Mouse (Mus musculus): ENCODE data around the gene Itga9. TPM values are rescaled to one million over a fixed set of nuclear protein-coding genes. Genes with fewer than 3 reads are reported as not detected.

The Itga9 gene
- polyA plus RNA-seq, 1 experiment from 2014 or later: 23.8 TPM

DNA sequence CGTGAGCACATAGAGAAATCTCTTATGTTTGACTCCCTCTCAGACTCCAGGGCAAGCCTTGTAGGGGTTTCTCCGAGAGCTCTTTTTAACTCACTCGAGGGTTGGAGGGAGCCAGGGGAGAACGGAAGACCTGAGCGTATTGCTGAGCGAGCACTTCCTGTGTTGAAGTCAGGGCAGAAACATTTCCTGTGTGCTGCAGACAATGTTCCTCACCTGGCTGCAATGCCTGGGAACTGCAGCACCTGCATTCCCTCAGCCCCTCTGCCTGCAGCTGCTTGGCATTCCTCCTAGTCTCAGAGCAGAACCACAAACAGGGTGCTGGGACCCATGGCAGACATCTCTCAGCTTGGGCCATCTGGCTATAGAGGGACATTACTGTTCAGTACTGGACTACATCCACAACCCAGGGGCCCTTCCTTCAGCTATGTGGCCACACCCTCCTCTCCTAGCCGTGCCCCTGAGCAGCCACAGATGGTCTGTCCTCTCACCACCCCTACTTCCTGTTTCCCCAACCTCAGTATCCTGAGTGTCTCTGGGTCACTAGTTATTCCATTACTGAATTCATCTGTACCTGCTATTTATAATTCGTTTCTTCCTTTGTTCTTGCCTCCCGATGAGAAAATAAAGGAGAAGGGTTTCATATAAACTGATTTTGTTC is 109.6 kb downstream of the Itga9 start:
- peaks cover 29% of the 10 kb centered on the region for H3K4me1 ChIP-seq
- H3K9me3 ChIP-seq: no peaks in the 10 kb centered on the region
- H3K27me3 ChIP-seq: no peaks in the 10 kb centered on the region
- no peak overlapping the region for H3K4me3 ChIP-seq
- ATAC-seq (ENCODE audit: borderline replicate concordance, extremely low read depth, low FRiP score, low TSS enrichment): no peak
- H3K36me3 ChIP-seq: no peaks in the 10 kb centered on the region
- WGBS: 61% methylated on average over 9 of the region's 9 CpGs
- no peak overlapping the region for H3K4me2 ChIP-seq
- no peak overlapping the region for H3K9ac ChIP-seq
- no peak overlapping the region for H3K27ac ChIP-seq

DNA sequence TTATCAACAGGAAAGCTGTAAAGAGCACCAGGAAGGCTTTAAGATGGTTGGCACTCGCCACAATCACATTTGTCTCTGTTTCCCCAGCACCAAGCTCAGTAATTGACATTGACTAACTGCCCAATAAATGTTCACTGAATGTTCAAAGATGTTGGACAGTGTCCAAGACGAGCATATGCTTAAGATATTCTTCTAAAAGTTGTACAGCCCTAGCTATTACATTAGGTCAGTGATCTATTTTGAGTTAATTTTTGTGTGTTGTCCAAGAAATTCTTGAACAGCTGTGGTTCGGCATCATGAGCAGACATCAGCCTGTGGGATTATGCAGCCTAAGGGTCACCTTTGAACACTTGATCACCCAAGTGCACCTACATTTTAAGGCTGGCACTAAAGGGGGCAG is 110.9 kb downstream of the Itga9 start:
- Histone ChIP-seq H3K27ac (no peak overlapping the region), H3K9ac (no peak overlapping the region), H3K4me2 (no peak overlapping the region), H3K36me3 (no peaks in the 10 kb centered on the region), H3K4me3 (no peak overlapping the region), H3K4me1 (peaks cover 28% of the 10 kb centered on the region), H3K9me3 (no peaks in the 10 kb centered on the region), H3K27me3 (no peaks in the 10 kb centered on the region)
- 36% methylated on average over 3 of the region's 3 CpGs for WGBS
- ATAC-seq (ENCODE audit: borderline replicate concordance, extremely low read depth, low FRiP score, low TSS enrichment): no peak

DNA sequence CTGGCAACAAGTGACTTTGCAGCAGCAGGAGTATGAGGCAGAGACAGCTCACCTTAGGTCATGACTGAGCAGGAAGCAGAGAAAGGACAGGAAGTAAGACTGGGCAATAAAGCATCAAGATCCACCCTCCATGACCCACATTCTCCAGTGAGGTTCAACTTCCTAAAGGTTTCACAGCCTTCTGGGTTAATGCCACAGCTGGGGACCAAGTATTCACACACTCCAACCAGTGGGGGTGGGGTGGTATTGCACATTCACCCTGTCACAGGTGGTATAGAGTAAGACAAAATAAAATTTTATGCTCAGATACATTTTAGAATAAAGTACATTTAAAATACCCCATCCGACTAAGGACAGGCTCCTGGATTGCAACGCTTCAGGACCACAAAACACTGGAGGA is 112.0 kb downstream of the Itga9 start:
- 53% methylated on average over 2 of the region's 2 CpGs for WGBS
- no peak for ATAC-seq (ENCODE audit: borderline replicate concordance, extremely low read depth, low FRiP score, low TSS enrichment)

DNA sequence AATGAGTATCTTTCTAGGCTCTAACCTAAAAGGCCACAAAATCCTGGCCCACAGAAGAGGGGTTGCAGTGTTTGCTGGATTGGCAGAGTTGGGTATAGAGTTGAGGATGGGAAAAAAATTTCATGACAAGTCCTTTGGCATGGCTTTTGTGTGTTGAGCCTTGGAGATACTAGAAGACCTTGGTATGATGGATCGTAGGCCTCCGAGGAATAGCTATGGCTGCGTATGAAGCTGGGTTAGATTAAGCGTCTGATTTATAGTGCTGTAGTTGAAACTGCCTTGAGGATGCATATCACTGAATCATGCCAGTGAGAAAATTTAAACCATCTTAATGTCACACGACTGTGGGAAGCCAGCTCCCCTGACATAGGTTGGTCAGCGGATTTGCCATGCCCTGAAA is 114.6 kb downstream of the Itga9 start:
- H3K4me1 ChIP-seq: peaks cover 9% of the 10 kb centered on the region
- H3K36me3 ChIP-seq: no peaks in the 10 kb centered on the region
- H3K27ac ChIP-seq: no peak overlapping the region
- H3K27me3 ChIP-seq: no peaks in the 10 kb centered on the region
- 93% methylated on average over 6 of the region's 6 CpGs for WGBS
- H3K9me3 ChIP-seq: no peaks in the 10 kb centered on the region
- no peak for ATAC-seq (ENCODE audit: borderline replicate concordance, extremely low read depth, low FRiP score, low TSS enrichment)
- H3K4me3 ChIP-seq: no peak overlapping the region
- H3K4me2 ChIP-seq: no peak overlapping the region
- no peak overlapping the region for H3K9ac ChIP-seq

More for the DNA sequence above, 112.0 kb downstream of the Itga9 start:
- Histone ChIP-seq H3K4me1 (peaks cover 18% of the 10 kb centered on the region), H3K9me3 (no peaks in the 10 kb centered on the region), H3K27ac (no peak overlapping the region), H3K9ac (no peak overlapping the region), H3K27me3 (no peaks in the 10 kb centered on the region), H3K36me3 (no peaks in the 10 kb centered on the region), H3K4me3 (no peak overlapping the region), H3K4me2 (no peak overlapping the region)

DNA sequence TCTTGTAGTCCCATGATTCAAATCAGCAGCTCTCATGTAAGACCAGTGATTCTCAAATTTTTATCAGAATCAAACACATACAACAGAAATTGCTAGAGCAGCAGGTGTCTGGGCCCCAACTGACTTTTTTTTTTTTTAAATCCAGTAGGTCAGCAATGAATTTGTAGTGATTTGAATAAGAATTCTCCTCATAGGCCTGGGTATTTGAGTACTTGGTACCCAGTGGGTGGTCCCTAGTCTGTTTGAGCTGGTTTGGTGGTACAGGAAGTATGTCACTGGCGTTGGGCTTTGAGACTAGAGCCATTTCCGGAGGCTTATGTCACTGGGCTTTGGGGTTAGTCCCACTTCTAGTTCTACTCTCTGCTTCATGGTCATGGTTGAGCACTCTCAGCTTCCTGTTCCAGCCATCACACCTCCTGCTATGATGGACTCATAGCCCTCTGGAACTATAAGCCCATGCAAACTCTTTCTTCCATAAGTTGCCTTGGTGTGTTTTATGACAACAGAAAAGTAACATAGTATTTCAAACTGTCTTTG is 116.4 kb downstream of the Itga9 start:
- Histone ChIP-seq H3K4me1 (peaks cover 2% of the 10 kb centered on the region; the same call in 1 of the 2 replicates), H3K9ac (no peak overlapping the region), H3K9me3 (no peaks in the 10 kb centered on the region), H3K27me3 (no peaks in the 10 kb centered on the region), H3K27ac (no peak overlapping the region), H3K4me3 (no peak overlapping the region), H3K4me2 (no peak overlapping the region), H3K36me3 (no peaks in the 10 kb centered on the region)
- 90% methylated on average over 2 of the region's 2 CpGs for WGBS
- ATAC-seq (ENCODE audit: borderline replicate concordance, extremely low read depth, low FRiP score, low TSS enrichment): no peak

DNA sequence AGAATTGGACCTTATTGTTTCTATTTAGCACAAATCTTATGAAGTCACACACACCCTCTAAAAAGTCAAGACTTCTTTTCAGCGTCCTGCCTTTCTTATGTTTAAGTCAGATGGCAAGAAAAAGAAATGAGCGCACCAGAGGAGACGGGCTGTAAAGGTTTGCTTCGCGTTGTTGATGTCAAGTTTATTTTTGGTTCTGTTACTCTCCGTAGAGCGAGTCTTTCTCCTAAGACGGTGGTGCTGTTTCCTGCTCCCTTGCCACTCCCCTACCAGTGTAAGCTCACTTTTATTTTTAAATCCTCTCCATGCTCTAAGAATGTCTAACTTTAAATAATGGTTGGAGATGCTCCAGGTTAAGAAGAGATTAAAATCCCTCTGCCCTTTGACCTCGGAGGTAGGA is 118.6 kb downstream of the Itga9 start:
- no peak for ATAC-seq (ENCODE audit: borderline replicate concordance, extremely low read depth, low FRiP score, low TSS enrichment)
- Histone ChIP-seq H3K27ac (no peak overlapping the region), H3K9me3 (no peaks in the 10 kb centered on the region), H3K9ac (no peak overlapping the region), H3K36me3 (no peaks in the 10 kb centered on the region), H3K4me1 (peaks cover 5% of the 10 kb centered on the region), H3K4me3 (no peak overlapping the region), H3K4me2 (no peak overlapping the region), H3K27me3 (no peaks in the 10 kb centered on the region)
- WGBS: 67% methylated on average over 9 of the region's 9 CpGs

DNA sequence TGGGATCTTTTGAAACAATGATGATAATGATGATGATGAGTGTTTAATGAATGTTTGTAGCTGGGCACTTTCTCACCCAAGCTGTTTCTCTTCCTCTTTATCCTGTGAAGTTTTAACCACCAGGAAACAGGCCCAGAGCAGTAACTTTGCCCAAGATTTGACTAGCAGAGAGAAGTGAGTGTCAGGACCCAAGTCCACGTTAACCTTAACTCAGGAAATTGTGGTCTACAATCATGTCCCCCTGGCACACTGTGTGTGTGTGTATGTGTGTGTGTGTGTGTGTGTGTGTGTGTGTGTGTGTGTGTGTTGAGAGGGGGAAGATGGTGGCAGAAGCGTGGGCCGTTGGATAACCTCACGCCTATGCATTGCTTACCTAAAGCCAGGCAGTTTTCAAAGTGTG is 120.1 kb downstream of the Itga9 start:
- Histone ChIP-seq H3K9ac (no peak overlapping the region), H3K27ac (no peak overlapping the region), H3K36me3 (no peaks in the 10 kb centered on the region), H3K9me3 (no peaks in the 10 kb centered on the region), H3K4me2 (no peak overlapping the region), H3K4me1 (peaks cover 16% of the 10 kb centered on the region), H3K4me3 (no peak overlapping the region), H3K27me3 (no peaks in the 10 kb centered on the region)
- ATAC-seq (ENCODE audit: borderline replicate concordance, extremely low read depth, low FRiP score, low TSS enrichment): no peak
- WGBS: 85% methylated on average over 4 of the region's 4 CpGs

DNA sequence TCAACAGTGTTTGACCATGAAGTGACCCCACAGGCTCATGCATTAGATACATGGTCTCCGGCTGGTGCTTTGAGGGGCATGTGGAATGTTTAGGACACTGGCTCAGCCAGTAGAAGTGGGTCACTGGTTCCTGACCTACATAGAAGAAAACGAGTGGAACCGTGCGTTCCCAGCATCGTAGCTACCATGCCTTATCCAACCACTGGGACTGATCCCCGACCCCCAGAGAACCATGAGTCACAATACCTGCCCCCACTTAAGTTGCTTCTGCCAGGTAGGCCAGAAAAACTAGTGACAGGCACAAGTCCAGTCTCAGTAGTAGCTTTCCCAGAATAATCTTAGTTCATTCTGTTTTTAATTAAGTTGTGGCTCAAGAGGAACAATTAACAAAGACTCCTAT is 121.8 kb downstream of the Itga9 start:
- no peaks in the 10 kb centered on the region for H3K27me3 ChIP-seq
- no peak overlapping the region for H3K27ac ChIP-seq

DNA sequence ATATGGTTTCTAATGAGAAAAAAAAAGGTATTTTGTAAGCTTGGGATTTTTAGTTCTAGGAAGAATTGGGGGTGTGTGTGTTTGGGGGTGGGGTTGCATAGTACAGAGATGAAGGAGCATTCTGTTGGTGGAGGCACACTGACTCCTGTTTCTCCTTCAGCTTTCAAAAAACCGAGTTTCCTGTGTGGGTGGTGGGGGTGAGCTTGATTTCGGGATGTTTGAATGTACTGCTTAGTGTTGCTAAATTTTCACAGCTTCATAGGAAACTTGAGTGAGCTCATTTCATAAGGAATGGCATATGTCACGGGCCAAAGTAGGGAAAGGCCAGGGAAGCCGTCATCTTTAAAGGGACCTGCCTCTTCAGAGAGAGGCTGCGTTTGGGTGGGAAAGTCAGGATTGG is 122.5 kb downstream of the Itga9 start:
- H3K36me3 ChIP-seq: no peaks in the 10 kb centered on the region
- H3K27me3 ChIP-seq: no peaks in the 10 kb centered on the region
- H3K4me2 ChIP-seq: no peak overlapping the region
- no peak for ATAC-seq (ENCODE audit: borderline replicate concordance, extremely low read depth, low FRiP score, low TSS enrichment)
- H3K4me1 ChIP-seq: peaks cover 29% of the 10 kb centered on the region
- H3K27ac ChIP-seq: no peak overlapping the region
- 72% methylated on average over 5 of the region's 5 CpGs for WGBS
- H3K9ac ChIP-seq: no peak overlapping the region
- H3K9me3 ChIP-seq: no peaks in the 10 kb centered on the region
- H3K4me3 ChIP-seq: no peak overlapping the region

More for the DNA sequence above, 121.8 kb downstream of the Itga9 start:
- no peaks in the 10 kb centered on the region for H3K9me3 ChIP-seq
- no peak overlapping the region for H3K4me2 ChIP-seq
- H3K4me1 ChIP-seq: peaks cover 26% of the 10 kb centered on the region
- no peaks in the 10 kb centered on the region for H3K36me3 ChIP-seq
- 82% methylated on average over 6 of the region's 6 CpGs for WGBS
- ATAC-seq (ENCODE audit: borderline replicate concordance, extremely low read depth, low FRiP score, low TSS enrichment): no peak
- H3K9ac ChIP-seq: no peak overlapping the region
- no peak overlapping the region for H3K4me3 ChIP-seq

DNA sequence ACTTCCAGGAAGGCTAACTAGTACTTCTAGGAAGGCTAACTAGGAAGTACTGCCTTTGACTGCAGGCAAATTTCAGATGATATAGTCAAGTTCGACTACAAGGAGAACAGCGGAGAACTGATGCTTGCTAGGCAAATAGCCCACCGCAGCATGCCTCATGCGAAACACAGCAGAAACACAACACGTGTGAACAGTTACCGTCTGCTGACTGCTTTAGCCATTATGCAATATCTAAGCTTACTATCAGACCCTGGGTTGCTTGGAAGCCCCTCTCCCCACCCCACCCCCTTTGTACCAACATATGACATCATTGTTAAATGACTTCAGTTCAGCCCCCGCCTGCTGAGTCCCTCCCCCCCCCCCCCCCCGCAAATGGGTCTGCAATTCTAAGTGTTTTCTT is 123.7 kb downstream of the Itga9 start:
- Histone ChIP-seq H3K27me3 (no peaks in the 10 kb centered on the region), H3K9me3 (no peaks in the 10 kb centered on the region), H3K4me1 (peaks cover 29% of the 10 kb centered on the region), H3K36me3 (no peaks in the 10 kb centered on the region), H3K27ac (0 out of 2 replicates have a peak overlapping the region, but pooled peaks have one; percentile 9), H3K9ac (no peak overlapping the region), H3K4me2 (no peak overlapping the region), H3K4me3 (no peak overlapping the region)
- WGBS: 65% methylated on average over 8 of the region's 8 CpGs
- no peak for ATAC-seq (ENCODE audit: borderline replicate concordance, extremely low read depth, low FRiP score, low TSS enrichment)

DNA sequence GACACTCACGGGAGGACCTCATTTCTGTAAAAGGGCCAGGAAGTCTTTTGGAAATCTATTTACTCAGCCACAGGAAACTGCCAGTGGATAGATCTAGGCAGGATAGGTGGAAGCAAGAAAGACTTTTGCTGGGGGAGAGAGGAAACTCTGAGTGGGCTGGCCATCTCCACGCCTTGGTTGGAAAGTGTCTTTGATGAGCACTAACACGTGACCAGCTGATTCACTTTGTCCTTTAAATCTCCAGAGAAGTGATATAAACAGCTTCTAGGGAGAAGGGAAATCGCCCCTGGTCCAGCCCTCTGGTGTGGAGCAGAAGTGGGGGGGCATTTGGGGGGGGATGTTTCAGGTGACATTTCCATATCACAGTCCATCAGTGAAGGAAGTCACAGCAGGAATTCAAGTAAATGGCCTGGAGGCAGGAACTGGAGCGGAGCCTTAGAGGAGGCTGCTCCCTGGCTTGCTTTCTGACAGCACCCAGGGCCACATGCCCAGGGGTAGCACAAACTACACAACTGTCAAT is 124.4 kb downstream of the Itga9 start:
- Histone ChIP-seq H3K4me1 (peaks cover 29% of the 10 kb centered on the region), H3K9ac (no peak overlapping the region)
- WGBS: 21% methylated on average over 5 of the region's 5 CpGs

DNA sequence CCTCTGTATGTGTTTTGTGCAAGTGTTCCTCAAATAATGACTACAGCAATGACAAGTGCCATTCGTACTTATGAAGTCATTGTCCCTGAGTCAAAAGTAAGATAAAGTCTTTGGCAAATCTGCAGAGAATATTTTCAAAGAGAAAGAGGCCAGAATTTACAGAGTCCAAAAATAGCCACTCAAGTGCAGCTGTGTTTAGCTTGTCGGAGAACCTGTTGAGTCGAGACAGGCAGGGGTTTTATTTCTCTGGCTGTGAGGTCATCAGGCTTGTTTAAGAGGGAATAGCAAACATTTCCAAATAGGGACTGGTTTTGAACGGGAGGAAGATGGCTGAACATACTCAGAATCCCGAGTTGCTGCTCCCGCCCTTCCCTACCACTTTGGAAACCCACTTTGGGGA is 125.2 kb downstream of the Itga9 start:
- 23% methylated on average over 6 of the region's 6 CpGs for WGBS

More for the DNA sequence above, 124.4 kb downstream of the Itga9 start:
- H3K36me3 ChIP-seq: no peaks in the 10 kb centered on the region
- H3K27ac ChIP-seq: peak overlapping the region; percentile 89
- no peaks in the 10 kb centered on the region for H3K27me3 ChIP-seq
- no peaks in the 10 kb centered on the region for H3K9me3 ChIP-seq
- H3K4me3 ChIP-seq: no peak overlapping the region
- no peak overlapping the region for H3K4me2 ChIP-seq
- peak; percentile 34; the same call in 1 of the 2 replicates for ATAC-seq (ENCODE audit: borderline replicate concordance, extremely low read depth, low FRiP score, low TSS enrichment)

More for the DNA sequence above, 125.2 kb downstream of the Itga9 start:
- H3K36me3 ChIP-seq: no peaks in the 10 kb centered on the region
- no peak overlapping the region for H3K4me3 ChIP-seq
- H3K9me3 ChIP-seq: no peaks in the 10 kb centered on the region
- H3K27me3 ChIP-seq: no peaks in the 10 kb centered on the region
- peaks cover 30% of the 10 kb centered on the region for H3K4me1 ChIP-seq
- no peak overlapping the region; the same call in 1 of the 2 replicates for H3K4me2 ChIP-seq
- H3K27ac ChIP-seq: peak overlapping the region; percentile 89
- H3K9ac ChIP-seq: no peak overlapping the region
- peak; percentile 33 for ATAC-seq (ENCODE audit: borderline replicate concordance, extremely low read depth, low FRiP score, low TSS enrichment)

Data from lung, embryonic 15.5 days (tissue).